ENCODE assay signal across 18 mouse cellular contexts in the genomic region with DNA sequence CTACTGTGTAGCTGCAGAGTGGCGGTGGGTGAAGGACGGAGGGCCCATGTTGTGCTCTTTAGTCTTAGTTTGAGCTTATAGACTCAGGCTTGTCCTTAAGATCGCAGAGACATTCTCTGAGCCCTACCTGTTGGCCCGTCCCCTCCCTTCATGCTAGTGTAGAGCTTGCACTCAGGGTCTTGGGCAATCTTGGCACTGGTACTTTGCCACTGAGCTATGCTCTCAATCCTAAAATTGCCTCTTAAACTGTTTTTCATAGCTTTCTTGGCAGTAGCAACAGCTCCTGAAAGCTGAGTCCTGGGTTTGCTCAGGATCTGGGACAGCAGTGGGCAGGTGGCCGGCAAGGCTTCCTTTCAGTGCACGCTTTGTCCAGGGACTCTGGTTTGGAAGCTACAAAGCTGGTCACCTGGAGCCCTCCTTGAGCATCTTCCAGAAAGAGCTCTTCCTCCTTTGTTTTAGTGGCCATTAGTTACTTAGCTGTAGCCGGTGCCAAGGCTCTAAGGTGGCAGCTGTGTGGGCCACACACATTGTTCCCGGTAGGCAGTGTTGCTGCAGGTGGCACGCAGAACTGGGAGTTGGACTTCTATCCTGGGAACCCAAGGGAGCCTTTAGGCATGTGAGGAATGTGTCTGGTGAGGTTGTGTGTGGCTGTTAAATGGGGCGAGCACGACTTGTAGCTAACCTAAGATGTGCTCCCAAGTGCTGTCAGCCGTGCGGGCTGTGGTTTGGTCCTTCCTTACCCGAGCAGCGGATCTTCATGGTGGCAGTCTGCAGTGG. TPM values are rescaled to one million over a fixed set of nuclear protein-coding genes. Genes with fewer than 3 reads are reported as not detected.
"Had no signal": no experiment of that assay in that cellular context is flagged by ENCODE, and none has a peak within 500 bp of the region (broad histone marks: within the 10 kb centered on the region; RNA-seq: fewer than 3 reads in every experiment).

No protein-coding gene starts in this region.

- H3K4me1 ChIP-seq: kidney, embryonic 15.5 days; liver, embryonic 15.5 days; lung, embryonic 15.5 days; neural tube, embryonic 15.5 days had no signal

- H3K27ac ChIP-seq: kidney, embryonic 15.5 days; limb, embryonic 13.5 days; liver, embryonic 15.5 days; lung, embryonic 15.5 days; midbrain, embryonic 13.5 days; neural tube, embryonic 15.5 days; stomach, postnatal 0 days had no signal

- ATAC-seq: intestine, embryonic 16.5 days; midbrain, embryonic 13.5 days had no signal

- H3K4me2 ChIP-seq: kidney, embryonic 15.5 days; limb, embryonic 13.5 days; liver, embryonic 15.5 days; lung, embryonic 15.5 days; midbrain, embryonic 13.5 days; neural tube, embryonic 15.5 days had no signal

- H3K9ac ChIP-seq: kidney, embryonic 15.5 days; limb, embryonic 13.5 days; liver, embryonic 15.5 days; lung, embryonic 15.5 days; midbrain, embryonic 13.5 days; neural tube, embryonic 15.5 days had no signal

- H3K4me3 ChIP-seq: kidney, embryonic 15.5 days; limb, embryonic 13.5 days; liver, embryonic 15.5 days; lung, embryonic 15.5 days; midbrain, embryonic 13.5 days; neural tube, embryonic 15.5 days had no signal

- H3K27me3 ChIP-seq: kidney, embryonic 15.5 days; limb, embryonic 13.5 days; liver, embryonic 15.5 days; lung, embryonic 15.5 days; midbrain, embryonic 13.5 days; neural tube, embryonic 15.5 days had no signal

- DNase-seq: kidney, adult 2 months; kidney, postnatal 25 days; right cerebral cortex, adult 18-20 months; right cerebral cortex, postnatal 25 days; thymus, postnatal 4 days had no signal

- H3K9me3 ChIP-seq: kidney, embryonic 15.5 days; limb, embryonic 13.5 days; liver, embryonic 15.5 days; lung, embryonic 15.5 days; midbrain, embryonic 13.5 days; neural tube, embryonic 15.5 days had no signal

RNA-seq across cellular contexts. Expression of gene Car5a, which starts 56.8 kb away (rescaled TPM):
- total RNA-seq: layer of hippocampus, postnatal 25 days; left cerebral cortex, postnatal 25 days; megakaryocyte progenitor cell, adult 5-6 weeks; midbrain, postnatal 0 days had no signal
- polyA plus RNA-seq: limb, embryonic 13.5 days; lung, embryonic 15.5 days; neural tube, embryonic 11.5 days had no signal
